Mouse (Mus musculus): Measurements from ENCODE around the gene Pyurf. TPM values are rescaled to one million over a fixed set of nuclear protein-coding genes. Genes with fewer than 3 reads are reported as not detected.

The Pyurf gene
- polyA plus RNA-seq, 1 experiment from 2014 or later = 17.1 TPM

GRCm38 (mm10) chr6:57639531-57639930, 52.3 kb downstream of the Pyurf start:
- no peak for DNase-seq (ENCODE audit: low spot score)
- H3K4me1 ChIP-seq (replicated peaks) = no peaks in the 10 kb centered on the region
- H3K36me3 ChIP-seq = no peaks in the 10 kb centered on the region
- no peak overlapping the region for H3K27ac ChIP-seq
- H3K27me3 ChIP-seq (ENCODE audit: insufficient read depth, poor library complexity, severe bottlenecking) = no peaks in the 10 kb centered on the region
- H3K4me3 ChIP-seq = no peak overlapping the region
- 44% methylated on average over 1 of the region's 1 CpGs for WGBS
- H3K9me3 ChIP-seq = no peaks in the 10 kb centered on the region

Other genes with a start within 250 kb of the Pyurf start
- 3.2 and 4.3 TPM in 2 replicates for gene Ppm1k, start 156.6 kb downstream of the Pyurf start, polyA plus RNA-seq (2016; fragmentation: Nextera tagmentation; extraction: Ambion mirVana)
- gene Herc6, start 111.1 kb downstream of the Pyurf start, polyA plus RNA-seq (2016; fragmentation: Nextera tagmentation; extraction: Ambion mirVana) = 2.0 and 2.4 TPM in 2 replicates
- 35.2 and 37.2 TPM in 2 replicates for gene Lancl2, start 10.5 kb upstream of the Pyurf start, polyA plus RNA-seq (2016; fragmentation: Nextera tagmentation; extraction: Ambion mirVana)
- 61.3 and 72.1 TPM in 2 replicates for gene Vopp1, start 133.1 kb upstream of the Pyurf start, polyA plus RNA-seq (2016; fragmentation: Nextera tagmentation; extraction: Ambion mirVana)
- gene Vmn1r21, start 158.3 kb upstream of the Pyurf start, polyA plus RNA-seq (2016; fragmentation: Nextera tagmentation; extraction: Ambion mirVana) = not detected in 2 replicates
- not detected in 2 replicates for gene Vmn1r22, start 215.9 kb upstream of the Pyurf start, polyA plus RNA-seq (2016; fragmentation: Nextera tagmentation; extraction: Ambion mirVana)
- not detected in 2 replicates for gene Vmn1r23, start 234.8 kb upstream of the Pyurf start, polyA plus RNA-seq (2016; fragmentation: Nextera tagmentation; extraction: Ambion mirVana)

Measured in hindbrain, embryonic 10.5 days (tissue).